ENCODE assay signal across 8 mouse cellular contexts in genomic region chr5:96980008-96980634, GRCm38 (mm10). TPM values are rescaled to one million over a fixed set of nuclear protein-coding genes. Genes with fewer than 3 reads are reported as not detected.
DNase-seq lines count a peak whose midpoint lies in the region; ATAC-seq lines count a peak whose summit lies in the region.

No protein-coding gene starts in this region.

- H3K4me2 ChIP-seq in liver, embryonic 16.5 days (ENCODE audit: low read depth, low read length) = peak overlapping the region; percentile 38

- WGBS in liver, embryonic 16.5 days (ENCODE audit: insufficient replicate concordance) = 15% methylated on average over 15 of the region's 15 CpGs

- H3K9me3 ChIP-seq in liver, embryonic 16.5 days (replicated peaks; ENCODE audit: control insufficient read depth, low read length) = no peaks in the 10 kb centered on the region

- intact Hi-C loops in heart, postnatal 14 days (cut with DNase I) = no loop called here

- H3K27ac ChIP-seq in liver, embryonic 16.5 days (ENCODE audit: low read length) = peak overlapping the region; percentile 35; the same call in 1 of the 2 replicates

- ATAC-seq in liver, embryonic 16.5 days (ENCODE audit: low read depth) = no peak

- no peaks in the 10 kb centered on the region for H3K36me3 ChIP-seq in liver, embryonic 16.5 days (ENCODE audit: control insufficient read depth, insufficient read depth)

- no peak overlapping the region for H3K9ac ChIP-seq in liver, embryonic 16.5 days (ENCODE audit: low read depth, low read length)

- DNase-seq in heart, adult 18-20 months = peak; percentile 17 to 59
- no peak for DNase-seq in heart, postnatal 14 days
- DNase-seq in spleen, adult 18-20 months = peak; percentile 55 to 57
- no peak for DNase-seq in spleen, postnatal 14 days (ENCODE audit: low spot score in 2 of 2)
- DNase-seq in right cerebral cortex, postnatal 10 days (ENCODE audit: low spot score in 2 of 2) = no peak
- no peak for DNase-seq in thymus, postnatal 4 days
- no peak for DNase-seq in right cerebral cortex, adult 2 months (ENCODE audit: low spot score in 2 of 2)

- H3K4me1 ChIP-seq in liver, embryonic 16.5 days (ENCODE audit: control insufficient read depth, low read depth, low read length) = peaks cover 14% of the 10 kb centered on the region

- H3K27me3 ChIP-seq in liver, embryonic 16.5 days (ENCODE audit: control insufficient read depth, insufficient read depth, low read depth, low read length) = peaks cover 22% of the 10 kb centered on the region

- H3K4me3 ChIP-seq in liver, embryonic 16.5 days (ENCODE audit: low read depth, low read length) = 0 out of 2 replicates have a peak overlapping the region, but pooled peaks have one; percentile 11

RNA-seq across cellular contexts. Expression of gene Bmp2k, which starts 17.4 kb away (rescaled TPM):
- total RNA-seq in heart, adult 18-20 months (2021) = 1 to 10 TPM; 6.7 to 7.0 TPM
- 10 to 100 TPM; 11.5 to 12.1 TPM for total RNA-seq in heart, postnatal 14 days (2021)
- 25.9 and 26.5 TPM in 2 replicates for polyA plus RNA-seq in liver, embryonic 16.5 days (2015; fragmentation: Nextera tagmentation; extraction: Ambion mirVana)

Comparison
In these comparisons a context has a peak if more than half of its experiments do, and no peak if none do; other contexts are left out.
1. DNase-seq: peak in heart, adult 18-20 months (2 of 2) and spleen, adult 18-20 months (2 of 2); none in heart, postnatal 14 days (0 of 2), spleen, postnatal 14 days (0 of 2), right cerebral cortex, postnatal 10 days (0 of 2), thymus, postnatal 4 days (single experiment) and right cerebral cortex, adult 2 months (0 of 2).